Mouse (Mus musculus) left cerebral cortex, adult 2 months (tissue): Measurements from ENCODE around the gene 5430427O19Rik. TPM values are rescaled to one million over a fixed set of nuclear protein-coding genes. Genes with fewer than 3 reads are reported as not detected.

Experiments
- DNase-seq, 2 experiments: peaks; one replicate each; pipeline ENCODE4 v3.0.0; 2021 to 2022; ENCODE audit warnings: low spot score in 2 of 2, mixed read lengths in 1 of 2; ENCODE audit errors: extremely low spot score in 1 of 2
- H3K27ac ChIP-seq: fragments of 200-600 bp; 2 replicates; pipeline ENCODE4 v1.8.1; 2022
- H3K4me3 ChIP-seq: fragments of 200-600 bp; 2 replicates; pipeline ENCODE4 v1.8.1; 2022
- CTCF ChIP-seq: fragments of 200-600 bp; IDR thresholded peaks from 2 replicates; pipeline ENCODE4 v1.8.1; 2022; ENCODE audit warnings: antibody characterized with exemption, mild to moderate bottlenecking, moderate library complexity
- intact Hi-C: fragments of 180-260 bp; cut with DNase I; formaldehyde crosslinking; loops from one replicate; pipeline ENCODE4 v1.15.1; 2025
- long read RNA-seq, 2 experiments: library from polyadenylated mRNA; stranded (forward); transcript quantifications; one replicate each; pipeline ENCODE4 v2.0.0; 2021; ENCODE audit warnings: borderline mapping rate in 2 of 2
- total RNA-seq, 2 experiments: library from RNA; stranded (reverse); gene quantifications; 2 replicates each; pipeline ENCODE4 v1.2.3; 2021

The 5430427O19Rik gene
- under 1 TPM; 0.18 to 0.35 TPM for total RNA-seq
- long read RNA-seq, experiment 1, result 0 reads
- long read RNA-seq, experiment 2, result 0 reads

GRCm38 (mm10) chrX:85869914-85870483 lies at the start of gene 5430427O19Rik:
5430427O19Rik (plus strand) TSS chrX:85870354.
- intact Hi-C loops, result no loop called here
- no peak within 1 kb of the TSS for H3K27ac ChIP-seq
- no peak within 1 kb of the TSS for H3K4me3 ChIP-seq
- TF ChIP-seq CTCF, result no peak
- DNase-seq, result no peak

GRCm38 (mm10) chrX:85827719-85828453 lies 42.3 kb upstream of the 5430427O19Rik start:
- Histone ChIP-seq H3K27ac (no peak overlapping the region), H3K4me3 (no peak overlapping the region)
- DNase-seq, result no peak
- TF ChIP-seq CTCF, result no peak
- intact Hi-C loops, result no loop called here

- Histone ChIP-seq H3K4me3 (no peak overlapping the region), H3K27ac (no peak overlapping the region)
- TF ChIP-seq CTCF, result no peak
- DNase-seq, result peak in 1 of 2 experiments; percentile 6
- intact Hi-C loops, result no loop called here
These were observed 41.2 kb upstream of the 5430427O19Rik start for GRCm38 (mm10) chrX:85829000-85829399.

- DNase-seq, result no peak
- Histone ChIP-seq H3K4me3 (no peak overlapping the region), H3K27ac (no peak overlapping the region)
- no peak for TF ChIP-seq CTCF
- intact Hi-C loops, result loop anchor here (10.0 kb wide), 1 partner anchor 64 kb away; the partner anchor contains the start of gene Gk
These were observed 31.0 kb upstream of the 5430427O19Rik start for GRCm38 (mm10) chrX:85839174-85839573.

- no peak for TF ChIP-seq CTCF
- H3K4me3 ChIP-seq, result no peak overlapping the region
- no peak for DNase-seq
- intact Hi-C loops, result no loop called here
- H3K27ac ChIP-seq, result no peak overlapping the region
These were observed 14.2 kb upstream of the 5430427O19Rik start for GRCm38 (mm10) chrX:85855938-85856337.

- Histone ChIP-seq H3K4me3 (no peak overlapping the region), H3K27ac (no peak overlapping the region)
- DNase-seq, result no peak
- intact Hi-C loops, result no loop called here
- no peak for TF ChIP-seq CTCF
These were observed 13.0 kb upstream of the 5430427O19Rik start for GRCm38 (mm10) chrX:85857169-85857568.

GRCm38 (mm10) chrX:85868079-85868478 lies 2.1 kb upstream of the 5430427O19Rik start:
- intact Hi-C loops, result no loop called here
- TF ChIP-seq CTCF, result no peak
- Histone ChIP-seq H3K4me3 (no peak overlapping the region), H3K27ac (no peak overlapping the region)
- DNase-seq, result no peak

GRCm38 (mm10) chrX:85871371-85872056 lies 1.4 kb downstream of the 5430427O19Rik start:
- no peak for TF ChIP-seq CTCF
- intact Hi-C loops, result no loop called here
- Histone ChIP-seq H3K27ac (no peak overlapping the region), H3K4me3 (no peak overlapping the region)
- DNase-seq, result no peak

- TF ChIP-seq CTCF, result no peak
- intact Hi-C loops, result no loop called here
- no peak for DNase-seq
- no peak overlapping the region for H3K27ac ChIP-seq
- H3K4me3 ChIP-seq, result no peak overlapping the region
These were observed 4.2 kb downstream of the 5430427O19Rik start for GRCm38 (mm10) chrX:85874367-85874766.

GRCm38 (mm10) chrX:85875951-85876350 lies 5.8 kb downstream of the 5430427O19Rik start:
- H3K27ac ChIP-seq, result no peak overlapping the region
- TF ChIP-seq CTCF, result no peak
- DNase-seq, result no peak
- intact Hi-C loops, result loop anchor here (5.0 kb wide), 2 partner anchors 99 to 154 kb away; partner anchors contain the start of gene Gk
- no peak overlapping the region for H3K4me3 ChIP-seq

- DNase-seq, result no peak
- intact Hi-C loops, result loop anchor here (5.0 kb wide), 2 partner anchors 100 to 155 kb away; partner anchors contain the start of gene Gk
- Histone ChIP-seq H3K27ac (no peak overlapping the region), H3K4me3 (no peak overlapping the region)
- TF ChIP-seq CTCF, result no peak
These were observed 7.6 kb downstream of the 5430427O19Rik start for GRCm38 (mm10) chrX:85877747-85878146.

- no peak overlapping the region for H3K27ac ChIP-seq
- TF ChIP-seq CTCF, result no peak
- no peak for DNase-seq
- intact Hi-C loops, result loop anchor here (5.0 kb wide), 2 partner anchors 101 to 156 kb away; partner anchors contain the start of gene Gk
- no peak overlapping the region for H3K4me3 ChIP-seq
These were observed 8.1 kb downstream of the 5430427O19Rik start for GRCm38 (mm10) chrX:85878293-85878692.
